Mouse (Mus musculus) layer of hippocampus, adult 2 months (tissue): ENCODE measurements around the gene Cdhr2. TPM values are rescaled to one million over a fixed set of nuclear protein-coding genes. Genes with fewer than 3 reads are reported as not detected.

Experiments
- DNase-seq, 2 experiments: peaks; one replicate each; pipeline ENCODE4 v3.0.0; 2022; ENCODE audit warnings: low spot score in 2 of 2
- H3K27ac ChIP-seq: fragments of 200-600 bp; 2 replicates; pipeline ENCODE4 v1.8.1; 2022
- H3K4me3 ChIP-seq: fragments of 200-600 bp; 2 replicates; pipeline ENCODE4 v1.8.1; 2022; ENCODE audit warnings: mild to moderate bottlenecking
- CTCF ChIP-seq: fragments of 200-600 bp; conservative IDR thresholded peaks from 2 replicates; pipeline ENCODE4 v1.8.1; 2022; ENCODE audit warnings: antibody characterized with exemption, mild to moderate bottlenecking, moderate library complexity
- total RNA-seq, 2 experiments: library from RNA; stranded (reverse); gene quantifications; 2 replicates each; pipeline ENCODE4 v1.2.3; 2021

The Cdhr2 gene
- total RNA-seq, 2 experiments from 2014 or later: 0.33 to 0.44 TPM

- Histone ChIP-seq H3K27ac (no peak overlapping the region), H3K4me3 (no peak overlapping the region)
- peak; percentile 80 for TF ChIP-seq CTCF
- no peak for DNase-seq
These were observed 16.1 kb upstream of the Cdhr2 start for GRCm38 (mm10) chr13:54685174-54685573.

DNA sequence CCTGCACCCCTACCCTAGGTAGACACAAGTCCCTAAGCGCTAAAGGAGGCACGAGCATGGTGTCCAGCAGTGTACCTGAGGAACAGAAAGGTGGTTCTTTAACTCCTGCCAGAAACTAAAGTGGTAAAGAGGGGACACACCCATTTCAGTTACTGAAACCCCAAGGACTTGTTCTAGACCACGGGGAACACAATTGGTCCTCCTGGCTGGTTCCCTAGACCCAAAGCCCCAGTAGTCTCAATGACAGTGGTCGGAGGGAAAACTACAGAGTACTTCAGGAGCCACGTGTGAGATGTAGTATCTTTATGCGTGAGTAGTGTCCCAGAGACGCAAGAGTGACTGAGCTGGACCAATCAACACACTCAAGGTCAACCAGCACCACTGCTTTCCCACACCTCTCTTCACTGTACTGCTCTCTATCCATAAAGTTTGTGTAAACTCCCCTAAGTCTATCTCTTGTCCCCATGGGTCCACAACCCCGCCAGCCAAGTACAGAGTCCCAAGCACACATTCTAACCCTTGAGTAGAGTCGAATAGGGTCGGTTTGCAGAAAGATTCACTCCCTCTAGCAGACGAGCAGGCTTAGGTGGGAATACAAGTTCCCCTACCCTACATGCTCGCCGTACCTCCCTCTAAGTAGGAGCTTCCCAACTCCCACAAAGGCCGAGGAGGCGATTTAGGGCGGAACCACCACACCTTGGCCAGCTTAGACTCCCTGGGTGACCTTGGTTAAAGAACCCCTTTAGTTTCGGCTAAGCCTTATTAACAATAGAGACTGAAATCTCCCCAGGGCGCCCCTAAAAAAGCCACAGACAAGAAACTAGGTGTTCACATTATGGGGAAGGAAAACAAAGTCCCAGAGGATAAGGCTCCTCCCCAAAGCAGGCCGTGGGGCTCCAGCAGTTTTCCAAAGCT, 14.9 kb upstream of the Cdhr2 start:
- H3K4me3 ChIP-seq: peak overlapping the region; percentile 73
- no peak for DNase-seq
- TF ChIP-seq CTCF: no peak
- H3K27ac ChIP-seq: peak overlapping the region; percentile 100

- peak; percentile 63 to 74 for DNase-seq
- Histone ChIP-seq H3K27ac (peak overlapping the region; percentile 100), H3K4me3 (peak overlapping the region; percentile 73)
- TF ChIP-seq CTCF: no peak
These were observed 14.2 kb upstream of the Cdhr2 start for GRCm38 (mm10) chr13:54687096-54687495.

- no peak for TF ChIP-seq CTCF
- Histone ChIP-seq H3K27ac (peak overlapping the region; percentile 100), H3K4me3 (peak overlapping the region; percentile 73)
- peak; percentile 97 for DNase-seq
These were observed 13.5 kb upstream of the Cdhr2 start for GRCm38 (mm10) chr13:54687575-54688424.

DNA sequence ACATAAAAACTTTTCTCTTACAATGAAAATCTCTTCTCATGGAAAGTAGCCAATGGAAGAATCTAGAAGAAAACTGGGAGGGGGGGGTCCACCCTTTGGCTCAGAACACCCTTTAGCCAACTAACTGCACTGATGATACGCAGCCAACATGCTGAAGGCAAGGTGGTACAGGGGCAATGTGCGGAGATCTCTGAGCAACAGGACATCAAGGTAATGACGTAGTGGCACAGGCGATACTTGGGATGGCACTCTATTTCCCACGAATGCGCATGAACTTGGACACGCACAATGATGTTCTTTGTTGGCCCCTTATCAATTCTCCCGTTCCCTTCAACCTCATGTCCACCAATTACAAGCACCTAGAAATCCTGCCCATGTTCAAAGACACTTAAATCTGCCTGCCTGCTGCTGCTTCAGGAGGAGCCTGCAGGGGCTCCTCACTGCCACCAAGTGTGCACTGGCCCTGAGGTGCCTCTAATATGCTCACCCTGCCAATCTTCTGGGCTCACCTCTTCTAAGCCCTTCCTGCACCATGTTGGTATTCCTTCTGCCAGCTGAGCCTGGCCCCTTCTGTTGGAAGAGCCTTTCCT, 11.0 kb upstream of the Cdhr2 start:
- TF ChIP-seq CTCF: no peak
- no peak for DNase-seq
- H3K27ac ChIP-seq: no peak overlapping the region

DNA sequence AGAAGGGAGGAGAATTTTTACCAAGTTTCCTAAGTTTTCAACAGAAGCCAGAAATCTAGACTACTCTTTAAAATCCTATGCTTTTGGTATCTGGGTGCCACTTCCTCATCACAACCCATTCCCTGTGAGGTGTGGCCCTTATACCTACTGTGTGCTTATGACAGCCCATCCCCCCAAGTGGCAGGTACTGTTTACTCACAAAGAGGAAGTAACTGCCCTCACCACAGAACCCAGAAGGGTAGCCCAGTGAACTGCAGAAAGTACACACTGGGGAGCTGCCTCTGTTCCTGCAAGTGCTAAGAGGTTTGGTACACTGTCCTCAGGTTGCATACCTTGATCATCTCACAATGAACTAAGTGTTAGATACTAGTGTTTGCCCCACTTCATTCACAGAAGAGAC, 9.5 kb upstream of the Cdhr2 start:
- Histone ChIP-seq H3K4me3 (peak overlapping the region; percentile 93; the same call in 1 of the 2 replicates), H3K27ac (peak overlapping the region; percentile 98)
- no peak for TF ChIP-seq CTCF
- DNase-seq: no peak

More for the DNA sequence above, 11.0 kb upstream of the Cdhr2 start:
- H3K4me3 ChIP-seq: no peak overlapping the region

DNA sequence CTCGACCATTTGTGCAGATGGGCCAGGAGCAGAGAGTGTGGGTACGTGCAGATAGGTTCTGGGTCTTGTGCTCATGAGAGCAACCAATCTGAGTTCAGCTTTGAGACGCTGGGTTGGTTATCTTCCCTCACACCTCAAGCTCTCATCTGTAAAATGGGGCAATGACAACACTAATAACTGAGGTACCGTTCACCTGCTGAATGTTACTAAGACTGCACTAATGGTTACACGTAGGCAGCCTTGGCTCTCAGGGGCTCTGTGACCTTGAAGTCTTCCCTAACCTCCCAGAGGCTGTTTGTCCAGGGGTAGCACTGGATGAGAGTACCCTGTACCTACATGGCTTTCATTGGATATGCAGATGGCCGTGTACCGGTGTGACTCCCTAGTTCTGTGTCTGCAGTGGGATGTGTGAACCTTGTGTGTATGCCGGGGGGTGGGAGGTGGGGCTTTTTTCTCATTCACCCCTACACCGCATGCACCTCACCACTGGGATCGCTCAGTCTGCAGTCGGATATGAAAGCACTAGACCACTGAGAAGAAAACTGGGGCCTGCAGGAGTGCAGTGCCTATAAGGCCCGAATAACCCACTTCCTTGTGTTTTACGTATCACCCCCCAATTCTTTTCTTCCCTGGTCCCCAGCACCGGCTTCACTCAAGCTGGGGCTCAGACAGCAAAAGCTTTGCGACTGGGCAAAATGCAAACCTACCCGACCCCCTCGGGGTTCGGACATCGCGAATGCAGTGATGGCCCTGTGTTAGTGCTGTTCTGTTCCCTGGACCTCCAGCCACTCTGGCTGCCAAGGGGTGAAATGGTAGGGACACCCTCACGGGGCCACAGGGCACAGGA, 8.3 kb upstream of the Cdhr2 start:
- DNase-seq: no peak
- peak overlapping the region; percentile 98 for H3K27ac ChIP-seq
- no peak; the same call in 1 of the 2 replicates for TF ChIP-seq CTCF
- peak overlapping the region; percentile 93 for H3K4me3 ChIP-seq

GRCm38 (mm10) chr13:54693558-54694347, 7.5 kb upstream of the Cdhr2 start, which contains the start of gene Rnf44:
Rnf44 (minus strand) TSS chr13:54693907.
- Histone ChIP-seq H3K4me3 (peak within 1 kb of the TSS; percentile 95), H3K27ac (peak within 1 kb of the TSS; percentile 98)
- TF ChIP-seq CTCF: no peak
- peak; percentile 99 for DNase-seq

- Histone ChIP-seq H3K4me3 (peak overlapping the region; percentile 95), H3K27ac (peak overlapping the region; percentile 98)
- peak in 1 of 2 experiments; percentile 85 for DNase-seq
- no peak for TF ChIP-seq CTCF
These were observed 6.8 kb upstream of the Cdhr2 start for GRCm38 (mm10) chr13:54694348-54695060.

DNA sequence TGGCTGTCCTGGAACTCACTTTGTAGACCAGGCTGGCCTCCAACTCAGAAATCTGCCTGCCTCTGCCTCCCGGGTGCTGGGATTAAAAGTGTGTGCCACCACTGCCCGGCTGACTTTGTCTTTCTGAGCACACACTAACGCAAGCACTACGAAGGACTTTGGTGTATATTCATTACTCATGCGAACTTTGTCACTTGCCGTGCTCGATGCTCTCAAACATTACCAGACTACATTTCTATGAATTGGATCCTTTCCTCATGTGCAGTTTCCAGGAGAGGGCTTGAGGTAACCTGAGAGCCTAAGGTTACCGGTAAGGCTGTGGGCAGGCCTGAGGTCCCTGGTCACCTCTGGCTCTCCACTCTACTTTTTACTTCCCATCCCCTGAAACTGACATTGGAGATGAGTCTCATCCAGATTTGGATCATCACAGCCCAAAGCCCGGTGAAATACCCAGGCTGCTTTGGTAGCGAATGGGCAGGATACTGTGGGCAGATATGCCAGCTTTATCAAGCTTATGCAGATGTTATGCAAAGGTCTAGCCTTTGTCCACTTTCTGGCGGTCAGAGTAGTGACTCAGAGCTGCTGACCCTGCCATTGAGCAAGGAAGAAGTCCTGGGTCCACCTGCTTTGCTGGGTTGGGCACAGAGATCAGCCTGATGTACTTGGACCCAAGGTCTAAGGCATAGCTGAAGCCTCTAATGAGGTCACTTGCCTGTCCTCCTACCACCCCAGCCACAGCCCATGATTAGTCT, 5.6 kb upstream of the Cdhr2 start:
- Histone ChIP-seq H3K4me3 (no peak overlapping the region), H3K27ac (no peak overlapping the region)
- TF ChIP-seq CTCF: no peak
- no peak for DNase-seq
